Mouse (Mus musculus) midbrain, embryonic 14.5 days (tissue): Measurements from ENCODE around the gene Megf9. TPM values are rescaled to one million over a fixed set of nuclear protein-coding genes. Genes with fewer than 3 reads are reported as not detected.

ENCODE experiments used
- ATAC-seq: fragments of 200-750 bp; cut with Nextera tagmentation; 2 replicates; pipeline ENCODE4 v1.8.0; 2017; ENCODE audit warnings: moderate number of reproducible peaks, moderate library complexity; ENCODE audit not compliant: low FRiP score, low TSS enrichment
- DNase-seq: peaks from one replicate; pipeline ENCODE4 v3.0.0-alpha.2; 2015
- H3K27ac ChIP-seq: fragments of 300-500 bp; sonication (generic); replicated peaks from 2 replicates; pipeline ENCODE4 v1.5.1; 2014; ENCODE audit warnings: mild to moderate bottlenecking, low read depth, low read length, moderate library complexity
- H3K27me3 ChIP-seq: fragments of 300-500 bp; sonication (generic); 2 replicates; pipeline ENCODE4 v1.6.1; 2014; ENCODE audit warnings: low read length, control low read depth, mixed read lengths; ENCODE audit not compliant: control insufficient read depth, insufficient read depth
- H3K36me3 ChIP-seq: fragments of 300-500 bp; sonication (generic); 2 replicates; pipeline ENCODE4 v1.6.1; 2014; ENCODE audit warnings: low read length, control low read depth; ENCODE audit not compliant: control insufficient read depth, insufficient read depth
- H3K4me1 ChIP-seq: fragments of 300-500 bp; sonication (generic); 2 replicates; pipeline ENCODE4 v1.6.1; 2014; ENCODE audit warnings: mild to moderate bottlenecking, antibody characterized with exemption, low read length, control low read depth; ENCODE audit not compliant: control insufficient read depth, insufficient read depth
- H3K4me2 ChIP-seq: fragments of 300-500 bp; sonication (generic); 2 replicates; pipeline ENCODE4 v1.6.1; 2014; ENCODE audit warnings: mild to moderate bottlenecking, low read length, moderate library complexity
- H3K4me3 ChIP-seq: fragments of 300-500 bp; sonication (generic); replicated peaks from 2 replicates; pipeline ENCODE4 v1.5.1; 2014; ENCODE audit warnings: low read depth, low read length
- H3K9ac ChIP-seq: fragments of 300-500 bp; sonication (generic); replicated peaks from 2 replicates; pipeline ENCODE4 v1.6.1; 2014; ENCODE audit warnings: mild to moderate bottlenecking, low read length, moderate library complexity
- H3K9me3 ChIP-seq: fragments of 300-500 bp; sonication (generic); 2 replicates; pipeline ENCODE4 v1.6.1; 2016; ENCODE audit warnings: low read length, control low read depth, mixed read lengths; ENCODE audit not compliant: control insufficient read depth
- WGBS: fragments of 180-500 bp; shearing (Covaris S2); extraction: QIAGEN DNeasy Blood & Tissue Kit; methylation state at CpG from one replicate; pipeline ENCODE4 v1.1.7; 2014; 5-methylcytosine and 5-hydroxymethylcytosine counted together
- polyA plus RNA-seq: library from polyadenylated mRNA; unstranded; fragments of >200 nt; fragmentation: Nextera tagmentation; extraction: Ambion mirVana; gene quantifications from 2 replicates; pipeline ENCODE4 v1.2.1, GENCODE M21; 2014

The Megf9 gene
- polyA plus RNA-seq, 1 experiment from 2014 or later, result 42.8 TPM

DNA sequence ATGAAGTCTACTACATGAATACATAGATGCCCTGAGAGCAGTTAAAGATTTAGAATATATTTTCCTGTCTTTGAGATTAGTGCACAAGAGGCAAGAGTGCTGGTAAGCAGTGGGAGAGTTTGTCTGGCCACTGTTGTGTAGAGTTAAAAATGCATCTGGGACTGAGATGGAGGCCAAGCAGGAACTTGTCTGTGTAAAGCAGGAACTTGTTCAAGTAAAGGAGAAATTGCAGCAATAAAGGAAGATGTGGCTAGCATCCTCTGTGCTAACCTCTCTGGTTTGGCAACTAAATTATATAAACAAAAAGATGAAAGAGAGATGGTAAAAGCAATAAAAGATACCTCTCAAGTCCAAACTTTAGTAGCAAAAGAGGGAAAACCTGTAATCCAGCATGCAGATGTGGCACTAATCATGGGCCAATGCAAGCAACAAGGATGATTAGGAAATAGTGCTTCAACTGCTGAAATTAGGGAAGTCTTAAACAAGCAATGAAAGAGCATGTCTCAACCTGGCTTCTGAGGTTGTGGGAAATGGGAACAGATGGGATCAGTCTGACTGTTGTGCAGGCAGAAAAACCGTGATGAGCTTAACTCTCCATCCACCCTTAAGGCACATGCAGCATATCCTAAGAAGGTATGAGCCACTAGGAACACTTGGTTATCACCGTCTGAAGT is 11.2 kb upstream of the Megf9 start:
- Histone ChIP-seq H3K4me1 (no peaks in the 10 kb centered on the region), H3K9me3 (no peaks in the 10 kb centered on the region), H3K36me3 (no peaks in the 10 kb centered on the region), H3K9ac (no peak overlapping the region), H3K4me3 (no peak overlapping the region), H3K27me3 (no peaks in the 10 kb centered on the region), H3K4me2 (no peak overlapping the region), H3K27ac (no peak overlapping the region)
- ATAC-seq (no peak), DNase-seq (no peak)
- 78% methylated on average over 2 of the region's 2 CpGs for WGBS

DNA sequence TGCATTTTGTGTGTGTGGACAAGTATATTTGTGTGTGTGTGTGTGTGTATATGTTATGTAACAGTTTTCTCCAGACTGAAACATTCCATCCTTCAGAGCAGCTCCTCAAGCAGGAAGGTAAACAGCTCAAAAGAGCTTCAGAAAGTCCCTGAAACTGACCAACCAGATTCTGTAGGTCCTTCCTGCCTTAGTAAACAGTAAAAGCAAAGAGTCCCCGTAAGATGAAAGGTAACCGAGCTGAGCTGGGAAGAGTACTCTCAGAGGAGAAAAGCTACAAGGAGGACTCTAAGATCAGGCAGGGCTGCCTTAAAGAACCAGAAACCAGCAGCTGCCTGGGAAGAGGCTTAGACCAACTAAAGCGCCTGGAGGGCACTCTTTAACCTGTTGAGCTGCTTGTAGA is 9.6 kb upstream of the Megf9 start:
- H3K4me1 ChIP-seq, result no peaks in the 10 kb centered on the region
- no peak overlapping the region for H3K4me3 ChIP-seq
- H3K9me3 ChIP-seq, result no peaks in the 10 kb centered on the region
- 72% methylated on average over 3 of the region's 3 CpGs for WGBS
- H3K27me3 ChIP-seq, result no peaks in the 10 kb centered on the region
- no peak overlapping the region for H3K27ac ChIP-seq
- no peak overlapping the region for H3K4me2 ChIP-seq
- DNase-seq (no peak), ATAC-seq (no peak)
- H3K36me3 ChIP-seq, result no peaks in the 10 kb centered on the region
- no peak overlapping the region for H3K9ac ChIP-seq

DNA sequence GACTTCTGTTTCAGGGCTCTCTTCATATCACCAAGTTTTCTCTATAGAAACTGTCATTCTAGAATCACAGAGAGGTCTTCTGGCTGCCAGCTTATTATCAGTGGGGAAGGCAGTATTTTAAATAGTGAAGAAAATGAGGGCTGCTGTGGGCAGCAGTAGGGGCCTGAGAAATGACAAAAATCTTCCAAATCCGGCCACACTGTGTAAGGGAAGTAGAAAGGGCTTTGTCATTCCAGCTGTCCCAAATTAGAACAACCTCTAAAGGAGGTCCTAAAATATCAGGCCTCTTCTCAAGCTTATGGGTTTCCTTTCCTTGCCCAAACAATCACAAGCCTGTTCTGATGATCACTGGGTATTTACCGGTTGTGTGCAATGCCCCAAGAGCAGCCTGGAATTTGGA is 7.6 kb upstream of the Megf9 start:
- Histone ChIP-seq H3K4me3 (no peak overlapping the region), H3K9me3 (no peaks in the 10 kb centered on the region), H3K4me2 (no peak overlapping the region), H3K9ac (no peak overlapping the region), H3K36me3 (no peaks in the 10 kb centered on the region), H3K4me1 (no peaks in the 10 kb centered on the region), H3K27ac (no peak overlapping the region), H3K27me3 (no peaks in the 10 kb centered on the region)
- DNase-seq, result no peak
- WGBS, result 60% methylated on average over 2 of the region's 2 CpGs
- ATAC-seq, result no peak

DNA sequence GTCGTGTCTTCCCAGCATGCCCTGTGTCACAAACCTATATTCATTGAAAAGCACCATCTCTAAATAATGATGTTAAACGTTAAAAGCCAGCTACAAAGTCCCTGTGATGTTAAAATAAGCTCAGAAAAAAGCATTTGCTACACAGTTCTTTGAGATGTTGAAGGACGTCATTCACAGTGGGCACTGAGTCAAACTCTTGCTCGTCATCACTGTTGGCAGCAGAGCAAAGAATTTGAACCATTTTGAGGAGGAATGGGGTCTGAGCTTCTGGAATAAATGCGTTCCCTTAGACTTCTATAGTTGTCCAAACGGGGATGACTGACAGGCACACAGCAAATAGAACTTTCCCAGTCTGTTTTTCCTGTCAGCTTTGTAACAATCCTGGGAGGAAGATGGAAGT is 5.9 kb upstream of the Megf9 start:
- H3K4me3 ChIP-seq, result no peak overlapping the region
- DNase-seq (no peak), ATAC-seq (no peak)
- H3K4me2 ChIP-seq, result no peak overlapping the region
- no peak overlapping the region for H3K27ac ChIP-seq
- H3K36me3 ChIP-seq, result no peaks in the 10 kb centered on the region
- peaks cover 12% of the 10 kb centered on the region for H3K4me1 ChIP-seq
- no peak overlapping the region for H3K9ac ChIP-seq
- no peaks in the 10 kb centered on the region for H3K9me3 ChIP-seq
- 55% methylated on average over 6 of the region's 6 CpGs for WGBS
- no peaks in the 10 kb centered on the region for H3K27me3 ChIP-seq

DNA sequence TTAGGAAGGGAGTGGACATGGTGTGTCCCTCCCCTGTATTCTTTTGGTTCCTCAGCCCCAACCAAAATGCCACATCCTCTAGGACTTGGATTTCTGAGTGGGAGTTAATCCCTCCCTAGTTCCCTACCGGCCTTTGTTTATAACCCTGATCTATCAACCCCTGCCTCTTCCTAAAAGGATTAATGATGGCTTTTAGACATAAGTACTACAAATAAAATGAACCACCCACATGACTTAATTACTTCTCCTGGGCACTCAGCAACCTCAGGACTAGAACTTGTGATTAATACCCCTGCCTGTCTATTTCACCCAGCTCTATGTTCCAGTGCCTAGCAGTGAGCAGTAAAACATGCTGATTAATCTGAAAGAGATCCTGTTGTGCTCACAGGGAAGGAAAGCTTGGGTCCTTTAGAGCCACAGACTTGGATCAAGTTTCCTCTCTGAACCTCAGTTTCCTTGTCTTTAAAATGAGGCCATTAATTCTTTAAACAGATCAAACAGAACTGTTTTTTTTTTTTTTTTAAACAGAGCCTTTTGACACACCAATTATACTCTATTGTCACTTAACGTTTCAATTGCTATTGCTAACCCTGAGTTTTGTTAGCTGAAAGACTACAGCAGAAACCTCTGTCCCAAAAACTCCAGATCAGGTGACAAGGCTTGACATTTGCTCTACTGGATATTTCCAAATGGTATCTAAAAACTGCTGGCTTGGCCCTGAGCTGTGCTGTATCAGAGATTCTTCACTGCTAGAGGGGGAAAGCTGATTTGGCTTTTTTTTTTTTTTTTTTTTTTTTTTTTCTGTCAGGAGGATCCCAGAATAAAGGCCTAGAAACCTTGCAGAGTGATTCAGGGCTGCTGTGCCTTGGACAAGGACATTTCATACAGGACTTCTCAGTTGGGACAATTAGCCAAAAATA is 2.1 kb upstream of the Megf9 start:
- H3K4me2 ChIP-seq, result peak overlapping the region; percentile 5; the same call in 1 of the 2 replicates
- 6% methylated on average over 2 of the region's 2 CpGs for WGBS
- H3K9me3 ChIP-seq, result no peaks in the 10 kb centered on the region
- H3K4me3 ChIP-seq, result no peak overlapping the region
- ATAC-seq (no peak), DNase-seq (peak; percentile 12)
- peaks cover 29% of the 10 kb centered on the region for H3K4me1 ChIP-seq
- no peak overlapping the region for H3K9ac ChIP-seq
- no peaks in the 10 kb centered on the region for H3K27me3 ChIP-seq
- no peaks in the 10 kb centered on the region for H3K36me3 ChIP-seq
- H3K27ac ChIP-seq, result no peak overlapping the region

DNA sequence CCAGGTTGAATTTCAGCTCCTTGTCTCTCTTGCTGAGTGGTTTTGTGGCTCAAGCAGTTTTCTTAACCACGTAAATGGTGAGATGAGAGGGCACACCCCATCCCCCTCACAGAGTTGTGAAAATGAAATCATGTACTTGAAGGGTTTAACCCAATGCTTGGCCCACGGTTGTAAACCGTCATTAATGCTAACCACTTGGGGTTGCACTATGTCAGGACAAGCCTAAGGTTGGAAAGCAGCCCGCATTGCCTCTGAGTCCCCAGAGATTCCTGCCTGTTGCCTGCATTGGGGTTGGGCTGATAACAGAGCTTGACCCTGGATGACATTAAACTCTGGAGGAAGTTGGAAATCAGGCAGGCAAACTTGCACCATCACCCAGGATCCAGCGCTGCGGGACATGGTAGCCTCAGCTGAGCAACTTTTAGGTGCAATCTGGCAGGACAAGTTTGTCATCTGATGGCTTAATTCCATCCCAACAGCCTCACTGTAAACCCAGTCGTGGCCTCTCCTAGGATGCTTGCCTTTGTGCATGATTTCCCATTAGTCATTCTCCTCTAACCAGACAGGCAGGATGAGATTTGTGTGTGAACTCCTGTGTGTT is 1.0 kb upstream of the Megf9 start:
- under 1% methylated on average over 7 of the region's 7 CpGs for WGBS
- no peak for ATAC-seq

DNA sequence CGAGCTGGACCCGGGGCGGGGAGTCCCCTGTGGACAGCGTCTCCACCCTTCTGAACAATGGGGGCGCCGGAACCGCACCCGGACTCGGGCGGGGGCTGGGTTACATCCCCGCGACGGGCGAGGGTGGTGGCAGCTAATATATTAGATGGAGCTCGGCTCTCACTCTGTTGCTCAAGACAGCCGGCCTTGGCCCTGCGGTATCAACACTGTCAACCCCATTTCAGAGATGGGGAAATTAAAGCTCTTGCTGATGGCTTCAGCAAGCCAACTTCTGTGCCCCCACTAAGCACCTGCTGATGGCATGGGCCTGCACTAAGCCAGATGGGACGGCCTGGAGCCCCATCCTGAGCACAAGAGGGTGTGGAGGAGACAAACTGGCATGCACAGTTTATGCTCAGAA is 494 bp upstream of the Megf9 start:
- Histone ChIP-seq H3K27ac (peak overlapping the region; percentile 100), H3K4me3 (peak overlapping the region; percentile 93), H3K36me3 (0 out of 2 replicates have a peak, but pooled peaks cover 3% of the 10 kb centered on the region), H3K4me2 (peak overlapping the region; percentile 67), H3K27me3 (no peaks in the 10 kb centered on the region), H3K4me1 (peaks cover 43% of the 10 kb centered on the region), H3K9me3 (no peaks in the 10 kb centered on the region), H3K9ac (peak overlapping the region; percentile 99)
- no peak for DNase-seq
- peak; percentile 74 for ATAC-seq
- WGBS, result 1% methylated on average over 18 of the region's 18 CpGs

More for the DNA sequence above, 1.0 kb upstream of the Megf9 start:
- Histone ChIP-seq H3K9me3 (no peaks in the 10 kb centered on the region), H3K27ac (peak overlapping the region; percentile 100), H3K9ac (peak overlapping the region; percentile 99), H3K4me3 (peak overlapping the region; percentile 93), H3K4me2 (peak overlapping the region; percentile 67), H3K4me1 (peaks cover 38% of the 10 kb centered on the region), H3K27me3 (no peaks in the 10 kb centered on the region), H3K36me3 (0 out of 2 replicates have a peak, but pooled peaks cover 3% of the 10 kb centered on the region)
- peak; percentile 69 for DNase-seq

DNA sequence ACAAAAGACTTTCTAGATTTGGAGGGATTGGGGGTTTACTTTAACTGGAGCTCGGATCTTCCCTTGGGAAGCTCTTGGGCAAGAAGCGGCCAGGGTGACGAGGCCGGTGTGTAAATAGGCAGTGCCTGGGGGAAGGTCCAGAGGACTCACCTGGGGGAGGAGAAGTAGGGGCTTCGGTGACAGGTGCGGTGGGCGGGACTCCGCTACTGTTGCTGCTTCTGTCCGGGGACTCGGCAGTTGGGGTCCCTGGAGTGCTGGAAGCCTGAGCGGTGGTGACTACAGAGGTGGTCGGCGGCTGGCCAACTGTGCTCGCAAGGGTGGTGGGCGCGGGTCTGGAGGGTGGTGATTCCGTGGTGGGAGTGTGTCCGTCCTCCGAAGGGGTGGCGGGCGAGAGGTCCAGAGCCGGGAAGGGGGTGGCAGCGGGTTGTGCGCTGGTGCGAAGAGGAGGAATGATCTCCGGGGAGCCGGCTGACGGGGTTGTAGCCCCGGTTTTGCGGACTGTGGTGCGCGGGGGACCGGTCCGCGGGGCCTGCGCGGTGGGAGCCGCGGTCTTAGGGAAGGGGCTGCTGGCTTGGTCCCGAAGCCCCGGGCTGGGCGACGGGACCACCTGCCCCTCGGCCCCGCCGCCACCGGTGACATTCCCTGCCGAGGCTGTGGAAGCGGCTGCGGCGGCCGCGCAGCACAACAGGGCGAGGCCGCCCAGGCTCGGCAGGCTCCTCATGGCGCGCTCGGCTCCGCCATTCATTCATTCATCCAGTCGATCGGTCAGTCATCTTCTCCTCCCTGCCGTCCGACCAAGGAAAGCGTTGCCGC is 511 bp downstream of the Megf9 start:
- WGBS, result under 1% methylated on average over 64 of the region's 66 CpGs
- H3K4me1 ChIP-seq, result peaks cover 51% of the 10 kb centered on the region
- peak overlapping the region; percentile 93 for H3K4me3 ChIP-seq
- no peaks in the 10 kb centered on the region for H3K27me3 ChIP-seq
- H3K36me3 ChIP-seq, result 0 out of 2 replicates have a peak, but pooled peaks cover 3% of the 10 kb centered on the region
- H3K27ac ChIP-seq, result peak overlapping the region; percentile 100
- ATAC-seq (peak; percentile 66), DNase-seq (peak; percentile 66)
- peak overlapping the region; percentile 98 for H3K9ac ChIP-seq
- H3K4me2 ChIP-seq, result peak overlapping the region; percentile 69
- H3K9me3 ChIP-seq, result no peaks in the 10 kb centered on the region
